Mouse (Mus musculus) urinary bladder, postnatal 0 days (tissue): Measurements from ENCODE around the gene Timd4. TPM values are rescaled to one million over a fixed set of nuclear protein-coding genes. Genes with fewer than 3 reads are reported as not detected.

Experiments
- polyA plus RNA-seq: library from polyadenylated mRNA; unstranded; fragments of >200 nt; fragmentation: Nextera tagmentation; extraction: Ambion mirVana; gene quantifications from 2 replicates; pipeline ENCODE4 v1.2.1, GENCODE M21; 2015

Gene Timd4
- polyA plus RNA-seq: 0.88 and 3.6 TPM in 2 replicates

GRCm38 (mm10) chr11:46810511-46810910, at the start of gene Timd4:
Gene Timd4, plus strand, starts transcription at chr11:46810800.

Other genes starting within 250 kb of the Timd4 start
- not detected in 2 replicates for gene BC053393, start 239.3 kb upstream of the Timd4 start, polyA plus RNA-seq
- gene Dppa1, start 181.5 kb upstream of the Timd4 start, polyA plus RNA-seq: not detected in 2 replicates
- gene Timd2, start 103.7 kb upstream of the Timd4 start, polyA plus RNA-seq: 0.11 TPM in 1 of 2 replicates, not detected in the other
- gene Havcr1, start 75.7 kb upstream of the Timd4 start, polyA plus RNA-seq: not detected in 2 replicates